Mouse (Mus musculus) liver, adult (tissue): ENCODE results near the gene Nfia.

Experiments used
- GATA4 ChIP-seq: IDR thresholded peaks from 2 replicates; pipeline ENCODE4 v1.6.1; 2014; ENCODE audit warnings: mild to moderate bottlenecking, low read length; ENCODE audit not compliant: insufficient replicate concordance

Nfia gene

DNA sequence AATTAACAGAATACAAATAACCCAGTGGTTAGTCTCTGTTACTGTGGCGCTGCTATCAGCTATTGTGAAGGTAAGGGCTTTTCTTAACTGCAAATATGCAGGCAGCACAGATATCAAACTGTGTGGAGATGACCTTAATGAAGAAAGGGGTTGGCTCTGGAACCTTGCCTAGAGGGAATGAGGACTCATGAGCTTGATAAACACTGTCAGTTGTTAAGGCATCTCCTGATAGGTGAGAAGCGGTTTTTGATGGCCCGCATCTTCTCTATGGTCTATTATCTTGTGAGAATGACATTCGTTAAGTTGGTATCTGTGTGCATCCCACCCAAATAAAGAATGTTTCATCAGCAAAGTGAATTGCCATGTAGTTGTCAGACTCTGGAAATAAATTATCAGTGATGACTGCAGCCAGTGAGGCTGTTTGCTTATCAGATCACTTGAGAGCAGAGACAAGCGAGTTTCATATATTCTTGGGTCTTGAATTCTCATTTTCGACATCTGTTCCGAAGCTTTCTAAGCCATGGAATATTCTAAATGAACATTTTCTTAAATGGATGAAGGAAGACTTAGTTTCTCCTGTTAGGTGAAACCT lies 37.9 kb downstream of the Nfia start:
- TF ChIP-seq GATA4, result no peak

- no peak for TF ChIP-seq GATA4
Observed at GRCm38 (mm10) chr4:97813035-97813434, 40.5 kb downstream of the Nfia start.

- no peak; the same call in 1 of the 2 replicates for TF ChIP-seq GATA4
Observed at GRCm38 (mm10) chr4:97813996-97814395, 41.5 kb downstream of the Nfia start.

DNA sequence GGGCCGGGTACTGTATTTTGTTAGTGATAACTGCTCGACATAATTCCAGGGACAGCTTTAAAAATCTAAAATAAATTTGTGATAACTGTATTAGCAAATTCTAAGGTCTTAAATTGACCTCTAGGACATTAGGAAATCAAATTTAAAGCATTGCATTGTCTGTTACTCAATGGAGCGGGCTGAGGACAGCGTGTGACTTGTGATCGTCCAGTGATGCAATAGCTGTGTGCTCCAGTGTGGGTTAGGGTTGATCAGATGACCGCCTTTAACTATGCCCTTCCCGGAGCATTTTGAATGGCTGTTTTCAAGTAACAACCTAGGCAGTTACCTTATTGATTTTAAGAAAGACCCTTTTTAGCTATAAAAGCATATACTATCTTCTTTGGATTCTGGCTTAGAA lies 42.0 kb downstream of the Nfia start:
- no peak for TF ChIP-seq GATA4

GRCm38 (mm10) chr4:97816001-97816400 lies 43.5 kb downstream of the Nfia start:
- no peak for TF ChIP-seq GATA4

- TF ChIP-seq GATA4, result no peak
Observed at GRCm38 (mm10) chr4:97816753-97817152, 44.2 kb downstream of the Nfia start.

DNA sequence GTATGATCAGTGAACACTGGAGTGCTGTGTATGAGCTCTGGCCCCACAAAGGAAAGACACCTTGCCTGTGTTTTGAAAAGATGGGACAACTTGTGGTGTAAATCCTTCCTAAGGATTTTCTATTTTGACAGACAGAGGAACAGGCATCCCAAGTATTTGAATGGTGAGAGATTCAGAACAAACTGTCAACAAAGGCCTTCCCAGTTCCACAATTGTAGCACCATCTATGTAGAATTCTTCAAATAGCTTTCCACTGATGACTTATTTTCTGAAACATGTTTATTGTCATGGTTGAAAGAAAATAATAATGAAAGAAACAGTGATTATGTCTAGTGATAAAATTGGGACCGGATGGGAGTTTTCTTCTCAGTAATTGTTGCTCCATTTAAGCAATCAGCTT lies 45.2 kb downstream of the Nfia start:
- TF ChIP-seq GATA4, result no peak

- TF ChIP-seq GATA4, result peak; percentile 91
Observed at GRCm38 (mm10) chr4:97818498-97818897, 46.0 kb downstream of the Nfia start.

DNA sequence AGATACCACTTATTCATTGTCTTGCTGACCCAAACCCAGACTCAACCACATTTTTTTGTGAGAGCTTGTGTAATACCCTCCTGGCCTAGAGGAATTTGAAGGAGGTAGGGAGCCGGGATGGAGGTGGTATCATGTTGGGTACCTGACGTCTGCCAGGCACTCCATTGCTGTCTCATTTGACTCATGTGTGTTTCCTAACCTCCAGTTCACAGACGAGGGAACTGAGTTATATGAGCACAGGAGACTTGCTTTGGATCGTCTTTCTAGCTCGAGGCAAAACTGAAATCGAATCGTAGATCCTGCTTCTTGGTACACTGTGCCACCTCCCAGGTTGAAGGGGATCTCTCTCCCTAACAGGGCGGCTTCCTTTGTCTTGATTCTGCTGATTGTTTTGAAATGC lies 46.6 kb downstream of the Nfia start:
- no peak for TF ChIP-seq GATA4

DNA sequence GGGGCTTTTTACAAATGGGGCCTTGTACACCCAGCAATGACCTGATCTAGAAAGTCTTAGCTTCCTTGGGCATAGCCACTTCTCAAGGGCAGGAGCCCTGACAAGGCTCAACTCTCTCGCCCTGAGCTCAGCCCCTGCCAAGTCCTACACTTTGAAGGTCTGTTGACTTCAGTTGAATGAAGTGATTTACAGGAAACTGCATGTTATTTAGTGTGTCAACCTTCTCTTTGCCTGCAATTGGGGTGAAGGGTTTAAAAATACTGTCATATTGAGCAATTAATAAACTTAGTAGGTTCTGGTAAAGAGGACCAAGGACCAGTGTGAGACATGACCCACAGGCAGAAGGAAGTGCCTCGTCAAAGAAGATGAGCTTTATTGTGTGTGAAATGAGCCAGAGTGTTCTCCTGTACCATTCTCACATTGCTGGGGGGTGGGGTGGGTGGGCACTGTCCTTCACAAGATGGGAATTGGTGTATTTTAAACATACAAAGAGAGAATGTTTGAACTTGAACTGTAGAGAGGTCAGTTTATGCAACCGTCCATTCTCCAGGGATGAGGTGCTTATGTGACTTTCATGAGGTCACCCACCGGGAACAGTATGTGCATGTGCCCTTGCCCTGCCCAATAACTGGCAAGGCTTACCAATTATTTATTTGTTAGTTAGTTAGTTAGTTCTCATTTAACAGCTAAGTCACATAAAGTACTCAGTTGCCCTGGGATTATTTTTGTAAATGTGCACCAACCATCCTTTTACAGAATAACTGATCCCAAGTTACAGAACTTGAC lies 48.1 kb downstream of the Nfia start:
- TF ChIP-seq GATA4, result no peak

- no peak for TF ChIP-seq GATA4
Observed at GRCm38 (mm10) chr4:97821556-97822251, 49.2 kb downstream of the Nfia start.

DNA sequence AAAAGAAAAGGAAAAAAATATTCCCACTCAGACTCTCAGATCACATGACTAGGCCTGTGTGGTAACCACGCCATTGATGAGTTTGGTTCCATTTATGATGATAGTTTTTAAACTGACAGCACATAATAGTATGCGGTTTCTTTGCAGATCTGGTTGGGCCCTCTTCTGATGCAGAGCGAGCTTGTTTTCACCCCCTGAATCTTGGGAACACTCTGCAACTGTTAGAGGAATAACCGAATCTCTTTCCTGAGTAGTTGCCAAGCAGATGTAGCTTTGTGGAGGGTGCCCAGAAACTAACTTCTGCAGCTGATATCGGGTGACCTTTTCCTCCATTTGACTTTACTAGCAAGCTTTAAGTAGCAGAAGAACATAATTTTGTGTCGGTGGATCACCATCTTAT lies 51.0 kb downstream of the Nfia start:
- TF ChIP-seq GATA4, result no peak

- no peak for TF ChIP-seq GATA4
Observed at GRCm38 (mm10) chr4:97824451-97824850, 51.9 kb downstream of the Nfia start.

- no peak for TF ChIP-seq GATA4
Observed at GRCm38 (mm10) chr4:97825432-97825831, 52.9 kb downstream of the Nfia start.

DNA sequence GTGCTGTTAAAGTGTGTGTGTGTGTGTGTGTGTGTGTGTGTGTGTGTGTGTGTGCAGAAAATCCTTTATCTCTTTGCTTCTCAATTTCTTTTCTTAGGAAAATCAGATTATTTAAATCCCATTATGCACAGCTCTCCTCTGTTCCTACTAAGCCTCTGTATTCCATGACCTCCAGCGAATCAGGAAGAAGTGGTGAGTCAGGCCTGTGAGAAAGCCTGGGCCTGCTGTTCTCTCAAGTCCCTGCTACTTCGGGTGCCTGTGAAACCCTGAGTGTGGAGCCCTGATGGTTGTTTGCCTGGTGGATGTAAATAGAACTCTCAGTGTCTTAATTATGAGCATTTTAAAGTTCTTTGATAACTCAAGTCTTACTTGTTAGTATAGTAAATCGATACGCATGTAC lies 53.3 kb downstream of the Nfia start:
- no peak for TF ChIP-seq GATA4

- TF ChIP-seq GATA4, result no peak
Observed at GRCm38 (mm10) chr4:97827115-97827514, 54.6 kb downstream of the Nfia start.

DNA sequence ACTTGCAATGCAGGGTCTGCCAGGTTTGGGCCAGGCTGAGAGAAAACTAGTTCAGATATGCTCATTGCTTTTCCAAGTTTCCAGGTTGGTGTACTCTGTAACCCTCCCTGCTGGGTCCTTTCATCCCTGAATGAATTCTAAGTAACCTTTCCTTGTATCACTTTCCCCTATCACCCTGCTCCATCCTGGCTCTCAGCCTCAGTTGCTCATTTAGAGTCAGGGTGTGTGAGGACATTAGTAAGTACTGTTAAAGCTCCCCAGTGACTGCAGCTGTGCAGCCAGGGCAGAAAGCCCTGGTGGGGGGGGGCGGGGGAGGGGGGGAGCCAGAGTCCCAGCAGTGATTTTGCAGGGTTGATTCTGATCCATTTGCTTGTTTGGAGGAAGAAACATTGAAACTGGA lies 56.0 kb downstream of the Nfia start:
- TF ChIP-seq GATA4, result no peak
